Mouse (Mus musculus) heart, embryonic 16.5 days (tissue): ENCODE data around the gene Tjp2. TPM values are rescaled to one million over a fixed set of nuclear protein-coding genes. Genes with fewer than 3 reads are reported as not detected.

ENCODE experiments used
- ATAC-seq: fragments of 200-750 bp; cut with Nextera tagmentation; replicated peaks from 2 replicates; pipeline ENCODE4 v1.8.0; 2017; ENCODE audit warnings: moderate number of reproducible peaks; ENCODE audit not compliant: insufficient read depth, low FRiP score; ENCODE audit errors: extremely low read depth
- H3K27ac ChIP-seq: fragments of 300-500 bp; sonication (generic); 2 replicates; pipeline ENCODE4 v1.5.1; 2014; ENCODE audit warnings: mild to moderate bottlenecking, low read length, control low read depth, moderate library complexity
- H3K27me3 ChIP-seq: fragments of 300-500 bp; sonication (generic); 2 replicates; pipeline ENCODE4 v1.6.1; 2014; ENCODE audit warnings: low read length, mixed read lengths; ENCODE audit not compliant: control insufficient read depth, insufficient read depth
- H3K36me3 ChIP-seq: fragments of 300-500 bp; sonication (generic); 2 replicates; pipeline ENCODE4 v1.6.1; 2014; ENCODE audit not compliant: control insufficient read depth, insufficient read depth
- H3K4me1 ChIP-seq: fragments of 300-500 bp; sonication (generic); 2 replicates; pipeline ENCODE4 v1.6.1; 2014; ENCODE audit warnings: low read length, mixed read lengths; ENCODE audit not compliant: control insufficient read depth, insufficient read depth
- H3K4me2 ChIP-seq: fragments of 300-500 bp; sonication (generic); 2 replicates; pipeline ENCODE4 v1.6.1; 2014; ENCODE audit warnings: low read depth, mild to moderate bottlenecking, control low read depth, low read length
- H3K4me3 ChIP-seq: fragments of 300-500 bp; sonication (generic); 2 replicates; pipeline ENCODE4 v1.5.1; 2014; ENCODE audit warnings: mild to moderate bottlenecking, control low read depth, low read length
- H3K9ac ChIP-seq: fragments of 300-500 bp; sonication (generic); 2 replicates; pipeline ENCODE4 v1.6.1; 2014; ENCODE audit warnings: low read length, control low read depth
- H3K9me3 ChIP-seq: fragments of 300-500 bp; sonication (generic); replicated peaks from 2 replicates; pipeline ENCODE4 v1.6.1; 2016; ENCODE audit warnings: low read length; ENCODE audit not compliant: control insufficient read depth
- WGBS: fragments of 180-500 bp; shearing (Covaris S2); extraction: QIAGEN DNeasy Blood & Tissue Kit; methylation state at CpG from one replicate; pipeline ENCODE4 v1.1.7; 2014; 5-methylcytosine and 5-hydroxymethylcytosine counted together
- polyA plus RNA-seq: library from polyadenylated mRNA; unstranded; fragments of >200 nt; fragmentation: Nextera tagmentation; extraction: Ambion mirVana; gene quantifications from 2 replicates; pipeline ENCODE4 v1.2.1, GENCODE M21; 2015

Gene Tjp2
- polyA plus RNA-seq, 1 experiment from 2014 or later, result 22.3 TPM

DNA sequence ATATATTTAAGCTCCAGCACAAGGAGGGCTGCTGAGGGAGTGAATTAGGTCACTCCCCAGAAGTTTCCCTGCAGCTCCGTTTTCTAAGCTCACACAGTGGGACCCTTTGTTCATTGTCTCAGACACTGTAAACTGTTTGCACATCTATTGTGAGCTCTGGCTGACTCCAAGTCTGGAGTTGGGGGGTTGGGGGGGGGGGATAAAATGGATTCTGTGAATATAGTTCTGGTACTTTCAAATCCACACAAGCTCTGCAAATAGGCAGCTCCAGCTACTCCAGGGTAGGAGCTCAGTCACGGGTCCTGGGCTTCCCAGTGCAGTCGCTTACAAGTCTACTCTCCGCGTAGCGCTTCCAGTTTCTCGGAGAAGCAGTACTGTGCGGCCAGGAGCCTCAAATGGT is 64.4 kb downstream of the Tjp2 start:
- ATAC-seq, result no peak
- Histone ChIP-seq H3K36me3 (no peaks in the 10 kb centered on the region), H3K4me2 (peak overlapping the region; percentile 51), H3K27ac (peak overlapping the region; percentile 79), H3K9me3 (no peaks in the 10 kb centered on the region), H3K27me3 (no peaks in the 10 kb centered on the region), H3K9ac (peak overlapping the region; percentile 45; the same call in 1 of the 2 replicates), H3K4me3 (no peak overlapping the region), H3K4me1 (peaks cover 29% of the 10 kb centered on the region)
- 47% methylated on average over 8 of the region's 8 CpGs for WGBS

DNA sequence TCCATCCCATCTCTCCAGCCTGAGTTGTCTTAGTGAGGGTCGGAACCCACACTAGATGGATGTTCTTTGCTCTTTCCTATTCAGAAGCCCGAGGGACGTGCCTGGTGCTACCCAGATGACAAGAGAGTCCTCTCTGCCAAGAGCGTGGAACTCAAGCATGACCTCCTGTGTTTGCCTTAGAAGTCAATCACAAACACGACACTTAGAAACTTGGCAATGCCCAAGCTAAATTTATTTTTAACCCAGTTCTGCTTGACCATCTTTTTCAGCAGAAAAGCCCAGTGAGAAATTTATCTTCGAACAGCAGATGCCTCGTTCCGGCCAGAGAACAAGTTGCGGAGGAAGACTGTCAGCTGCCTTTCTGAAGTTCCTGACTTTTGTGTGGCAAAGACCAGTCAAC is 65.1 kb downstream of the Tjp2 start:
- Histone ChIP-seq H3K4me3 (peak overlapping the region; percentile 22), H3K27ac (peak overlapping the region; percentile 79)

GRCm38 (mm10) chr19:24159334-24159733 is 65.5 kb downstream of the Tjp2 start:
- Histone ChIP-seq H3K36me3 (no peaks in the 10 kb centered on the region), H3K4me3 (peak overlapping the region; percentile 22), H3K4me1 (peaks cover 28% of the 10 kb centered on the region), H3K27me3 (no peaks in the 10 kb centered on the region), H3K27ac (peak overlapping the region; percentile 79), H3K9me3 (no peaks in the 10 kb centered on the region), H3K9ac (no peak overlapping the region), H3K4me2 (peak overlapping the region; percentile 51)
- no peak for ATAC-seq
- WGBS, result 45% methylated on average over 8 of the region's 9 CpGs

More for the DNA sequence above, 65.1 kb downstream of the Tjp2 start:
- ATAC-seq, result peak; percentile 79
- Histone ChIP-seq H3K27me3 (no peaks in the 10 kb centered on the region), H3K9me3 (no peaks in the 10 kb centered on the region), H3K4me1 (peaks cover 29% of the 10 kb centered on the region), H3K9ac (no peak overlapping the region; the same call in 1 of the 2 replicates), H3K36me3 (no peaks in the 10 kb centered on the region), H3K4me2 (peak overlapping the region; percentile 51)
- WGBS, result 29% methylated on average over 9 of the region's 9 CpGs

DNA sequence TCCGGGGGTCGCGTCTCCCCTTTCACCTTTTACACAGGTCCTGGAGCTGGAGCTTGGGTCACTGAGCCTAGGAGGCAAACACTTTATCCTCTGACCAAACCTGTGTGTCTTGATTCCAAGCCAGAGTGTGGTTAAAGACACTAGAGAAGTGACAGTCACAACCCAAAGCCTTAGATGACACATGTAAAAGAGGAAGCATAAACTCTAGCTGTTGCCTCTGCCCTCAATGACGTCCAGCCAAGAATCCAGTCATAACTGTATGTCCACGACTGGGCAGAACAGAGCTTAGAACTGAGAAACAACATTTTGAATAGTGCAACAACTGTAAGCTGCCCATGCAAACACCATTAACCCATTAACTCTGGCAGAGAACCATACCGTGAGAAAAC is 68.8 kb downstream of the Tjp2 start:
- H3K4me1 ChIP-seq, result peaks cover 25% of the 10 kb centered on the region
- no peaks in the 10 kb centered on the region for H3K9me3 ChIP-seq
- H3K4me2 ChIP-seq, result no peak overlapping the region
- H3K27me3 ChIP-seq, result no peaks in the 10 kb centered on the region
- no peak overlapping the region for H3K9ac ChIP-seq
- H3K27ac ChIP-seq, result no peak overlapping the region
- no peak overlapping the region for H3K4me3 ChIP-seq
- ATAC-seq, result no peak
- WGBS, result 66% methylated on average over 6 of the region's 6 CpGs
- no peaks in the 10 kb centered on the region for H3K36me3 ChIP-seq

GRCm38 (mm10) chr19:24155395-24156066 is 69.3 kb downstream of the Tjp2 start:
- Histone ChIP-seq H3K4me1 (peaks cover 21% of the 10 kb centered on the region), H3K36me3 (no peaks in the 10 kb centered on the region), H3K9ac (no peak overlapping the region), H3K4me3 (no peak overlapping the region), H3K27me3 (no peaks in the 10 kb centered on the region), H3K9me3 (no peaks in the 10 kb centered on the region), H3K4me2 (no peak overlapping the region), H3K27ac (no peak overlapping the region)
- ATAC-seq, result no peak
- 70% methylated on average over 8 of the region's 8 CpGs for WGBS

DNA sequence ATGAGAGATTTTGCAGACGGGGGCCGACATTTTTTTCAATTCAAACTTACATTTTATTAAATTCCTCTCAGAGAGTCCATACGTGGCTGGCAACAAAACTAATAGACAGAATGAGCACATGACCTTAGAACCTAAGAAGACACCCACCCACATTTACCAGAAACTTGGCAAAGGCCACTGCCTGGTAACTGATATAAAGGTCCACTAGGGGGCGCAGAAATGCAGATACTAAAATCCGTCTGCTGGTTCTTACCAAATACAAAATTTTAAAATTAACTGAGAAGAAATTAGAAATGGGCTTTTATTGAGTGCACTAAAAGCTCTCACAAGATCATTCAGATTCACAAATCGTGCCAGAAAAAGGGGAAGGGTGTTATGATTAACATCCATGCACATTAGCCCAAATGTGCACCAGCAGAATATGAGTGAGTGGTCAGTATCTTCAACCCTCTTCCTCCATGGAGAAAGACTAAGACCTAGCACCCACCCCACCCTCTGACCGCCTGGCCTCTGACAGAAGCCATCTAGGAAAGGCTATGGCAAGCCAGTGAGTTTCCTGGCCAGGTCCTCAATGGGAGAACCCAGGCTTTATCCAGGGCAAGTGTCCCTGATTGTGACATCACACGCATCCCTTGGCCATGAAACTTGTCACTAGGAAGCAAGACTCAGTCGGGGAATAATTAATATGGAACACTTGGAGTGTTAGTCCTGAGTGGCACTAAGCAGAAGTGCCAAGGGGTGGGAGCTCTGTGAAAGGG is 71.4 kb downstream of the Tjp2 start:
- no peak for ATAC-seq
- Histone ChIP-seq H3K9ac (no peak overlapping the region), H3K4me3 (no peak overlapping the region), H3K36me3 (peaks cover under 1% of the 10 kb centered on the region; the same call in 1 of the 2 replicates), H3K4me1 (peaks cover 7% of the 10 kb centered on the region; the same call in 1 of the 2 replicates), H3K27me3 (no peaks in the 10 kb centered on the region), H3K27ac (no peak overlapping the region), H3K9me3 (no peaks in the 10 kb centered on the region), H3K4me2 (no peak overlapping the region)
- 52% methylated on average over 9 of the region's 9 CpGs for WGBS

DNA sequence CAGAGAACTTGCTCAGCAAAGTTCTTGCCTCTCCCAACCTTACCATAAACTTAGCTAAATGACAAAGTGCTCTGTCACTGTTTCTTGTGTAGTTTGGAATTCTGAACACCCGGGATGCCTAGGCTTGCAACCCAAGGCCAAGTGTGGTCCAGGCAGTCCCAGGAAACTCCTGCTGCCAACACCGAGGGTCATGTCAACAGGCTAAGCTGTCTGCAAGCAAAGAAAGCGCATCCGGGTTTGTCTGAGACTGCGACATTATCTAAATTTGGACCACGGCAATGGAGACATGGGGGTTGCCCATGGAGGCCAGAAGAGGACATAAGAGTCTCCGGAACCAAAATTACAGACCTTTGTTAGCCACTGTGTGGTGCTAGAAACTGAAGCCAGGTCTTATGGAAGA is 80.8 kb downstream of the Tjp2 start:
- peaks cover 12% of the 10 kb centered on the region for H3K4me1 ChIP-seq

DNA sequence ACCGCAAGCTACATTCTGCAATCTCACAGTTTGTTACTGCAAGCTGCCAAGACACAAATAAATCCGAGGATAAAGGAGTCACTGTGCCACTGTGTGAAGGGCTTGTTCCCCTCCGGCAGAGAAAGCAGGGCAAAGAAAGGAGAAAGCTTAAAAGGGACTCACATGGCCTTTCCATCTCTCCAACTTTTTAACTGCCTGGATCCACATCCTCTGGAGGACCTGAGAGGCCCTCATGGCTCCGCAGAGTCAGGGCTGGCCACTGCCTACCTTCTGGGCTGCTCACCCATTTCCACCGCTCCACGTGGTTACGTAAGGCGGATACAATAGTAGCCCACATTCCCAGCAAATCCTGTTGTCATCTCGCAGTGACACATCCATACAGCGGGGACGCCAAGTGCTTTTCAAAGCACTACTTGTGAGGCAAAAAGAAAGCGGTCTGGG is 82.2 kb downstream of the Tjp2 start:
- 70% methylated on average over 12 of the region's 12 CpGs for WGBS
- H3K4me1 ChIP-seq, result peaks cover 12% of the 10 kb centered on the region
- ATAC-seq, result no peak
- no peaks in the 10 kb centered on the region for H3K27me3 ChIP-seq
- H3K36me3 ChIP-seq, result peaks cover 5% of the 10 kb centered on the region; the same call in 1 of the 2 replicates
- 0 out of 2 replicates have a peak, but pooled peaks cover 3% of the 10 kb centered on the region for H3K9me3 ChIP-seq
- no peak overlapping the region for H3K4me2 ChIP-seq
- no peak overlapping the region for H3K9ac ChIP-seq
- no peak overlapping the region for H3K4me3 ChIP-seq
- no peak overlapping the region for H3K27ac ChIP-seq

More for the DNA sequence above, 80.8 kb downstream of the Tjp2 start:
- H3K9me3 ChIP-seq, result 0 out of 2 replicates have a peak, but pooled peaks cover 3% of the 10 kb centered on the region
- no peak overlapping the region for H3K27ac ChIP-seq
- H3K4me3 ChIP-seq, result no peak overlapping the region
- WGBS, result 48% methylated on average over 7 of the region's 7 CpGs
- peaks cover 12% of the 10 kb centered on the region for H3K36me3 ChIP-seq
- H3K9ac ChIP-seq, result no peak overlapping the region
- no peaks in the 10 kb centered on the region for H3K27me3 ChIP-seq
- no peak overlapping the region for H3K4me2 ChIP-seq
- 0 out of 2 replicates have a peak, but pooled peaks have one; percentile 41 for ATAC-seq

GRCm38 (mm10) chr19:24140298-24140697 is 84.5 kb downstream of the Tjp2 start:
- Histone ChIP-seq H3K4me3 (no peak overlapping the region), H3K9ac (no peak overlapping the region), H3K27ac (no peak overlapping the region), H3K4me1 (peaks cover 16% of the 10 kb centered on the region), H3K27me3 (no peaks in the 10 kb centered on the region), H3K9me3 (no peaks in the 10 kb centered on the region), H3K4me2 (no peak overlapping the region), H3K36me3 (peaks cover 2% of the 10 kb centered on the region; the same call in 1 of the 2 replicates)
- 68% methylated on average over 3 of the region's 3 CpGs for WGBS
- ATAC-seq, result no peak
